In the genomic region with DNA sequence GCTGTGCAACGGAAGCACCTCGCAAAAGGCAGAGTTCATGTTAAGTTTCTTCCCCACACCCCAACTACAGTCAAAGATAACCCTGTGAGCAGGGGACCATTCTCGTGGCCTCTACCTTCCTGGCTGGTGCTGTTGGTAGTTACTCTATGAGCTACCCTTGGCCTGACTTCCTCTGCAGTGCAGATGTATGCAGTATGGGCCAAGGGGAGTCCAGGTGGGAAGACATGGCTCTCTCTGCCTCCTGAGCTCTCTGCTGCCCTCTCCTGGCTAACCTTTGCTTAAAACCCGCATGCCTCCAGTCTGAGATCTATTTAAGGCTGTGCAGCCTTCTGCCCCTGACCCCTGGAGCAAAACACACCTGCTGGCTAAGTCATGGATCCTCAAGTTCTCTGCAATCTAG, we compare ENCODE assay signal across 10 mouse cellular contexts. TPM values are rescaled to one million over a fixed set of nuclear protein-coding genes. Genes with fewer than 3 reads are reported as not detected.
A peak's percentile ranks its signal among the peaks of the same experiment; 100 is the strongest.
DNase-seq lines count a peak whose midpoint lies in the region; ATAC-seq and TF ChIP-seq lines count a peak whose summit lies in the region.
"Had no signal": no experiment of that assay in that cellular context is flagged by ENCODE, and none has a peak within 500 bp of the region (broad histone marks: within the 10 kb centered on the region; RNA-seq: fewer than 3 reads in every experiment).

No protein-coding gene starts in this region.

- H3K9ac ChIP-seq in hindbrain, embryonic 12.5 days = no peak overlapping the region
- H3K9ac ChIP-seq in CH12.LX (ENCODE audit: insufficient read depth, low read depth) = no peak overlapping the region
- H3K9ac ChIP-seq: hindbrain, embryonic 15.5 days had no signal

- no peak overlapping the region for H3K27ac ChIP-seq in hindbrain, embryonic 10.5 days
- H3K27ac ChIP-seq in hindbrain, embryonic 12.5 days = no peak overlapping the region
- no peak overlapping the region for H3K27ac ChIP-seq in CH12.LX (ENCODE audit: insufficient read depth, low read depth)
- H3K27ac ChIP-seq: hindbrain, embryonic 15.5 days had no signal

- no peaks in the 10 kb centered on the region for H3K79me2 ChIP-seq in CH12.LX (replicated peaks; ENCODE audit: control insufficient read depth, extremely low read depth, insufficient read depth, poor library complexity, severe bottlenecking)

- TF ChIP-seq RAD21 in CH12.LX (IDR thresholded peaks at IDR 0.05; ENCODE audit: low read depth, low read length) = peak; percentile 44

- no peak for TF ChIP-seq POLR2A in CH12.LX (IDR thresholded peaks at IDR 0.05; ENCODE audit: low read depth, low read length)

- no peaks in the 10 kb centered on the region for H3K4me1 ChIP-seq in hindbrain, embryonic 10.5 days (replicated peaks)
- no peaks in the 10 kb centered on the region for H3K4me1 ChIP-seq in hindbrain, embryonic 12.5 days
- no peaks in the 10 kb centered on the region for H3K4me1 ChIP-seq in CH12.LX (ENCODE audit: control insufficient read depth in 1 of 2, insufficient read depth in 2 of 2)
- H3K4me1 ChIP-seq: hindbrain, embryonic 15.5 days had no signal

- H3K36me3 ChIP-seq in hindbrain, embryonic 10.5 days = no peaks in the 10 kb centered on the region
- H3K36me3 ChIP-seq in hindbrain, embryonic 12.5 days = no peaks in the 10 kb centered on the region
- no peaks in the 10 kb centered on the region for H3K36me3 ChIP-seq in CH12.LX (replicated peaks in 1 of 2; ENCODE audit: control insufficient read depth in 1 of 2, insufficient read depth in 1 of 2, low read length in 1 of 2)
- H3K36me3 ChIP-seq: hindbrain, embryonic 15.5 days had no signal

- no peak for TF ChIP-seq EP300 in CH12.LX (IDR thresholded peaks at IDR 0.05; ENCODE audit: low read length)

- no peak for ATAC-seq in hindbrain, embryonic 12.5 days (ENCODE audit: low FRiP score)
- ATAC-seq in common myeloid progenitor, adult 5-6 weeks (replicated peaks; ENCODE audit: low read depth, poor library complexity, severe bottlenecking) = peak; percentile 72
- ATAC-seq in megakaryocyte-erythroid progenitor cell, adult 5-6 weeks (replicated peaks; ENCODE audit: low FRiP score, low TSS enrichment, poor library complexity, severe bottlenecking) = peak; percentile 70

- no peak overlapping the region for H3K4me2 ChIP-seq in hindbrain, embryonic 12.5 days (replicated peaks)
- H3K4me2 ChIP-seq in CH12.LX (ENCODE audit: insufficient read depth, low read depth, poor library complexity, severe bottlenecking) = no peak overlapping the region
- H3K4me2 ChIP-seq: hindbrain, embryonic 15.5 days had no signal

- in situ Hi-C loops in CH12.LX (cut with MboI; ENCODE audit: low pct_ligation_motif_present, low pct_unique_long_range_greater_than_20kb, low sequenced_read_pairs) = no loop called here

- WGBS in hindbrain, embryonic 10.5 days = 71% methylated on average over 4 of the region's 4 CpGs
- WGBS in hindbrain, embryonic 12.5 days = 73% methylated on average over 4 of the region's 4 CpGs

- peak; percentile 13 for DNase-seq in hindbrain, embryonic 10.5 days (ENCODE audit: low spot score)
- peak; percentile 75 for DNase-seq in CH12.LX (ENCODE audit: extremely low read depth)
- DNase-seq in gastrocnemius, postnatal 25 days = no peak
- DNase-seq in right cerebral cortex, postnatal 14 days = no peak
- no peak for DNase-seq in cerebellum, postnatal 36 days

- peak; percentile 80 to 91 for TF ChIP-seq CTCF in CH12.LX (conservative IDR thresholded peaks at IDR 0.05 in 1 of 2, IDR thresholded peaks at IDR 0.05 in 1 of 2; ENCODE audit: low read depth in 2 of 2, low read length in 2 of 2)

- H3K9me3 ChIP-seq in hindbrain, embryonic 10.5 days = no peaks in the 10 kb centered on the region
- 0 out of 2 replicates have a peak, but pooled peaks cover 6% of the 10 kb centered on the region for H3K9me3 ChIP-seq in hindbrain, embryonic 12.5 days (replicated peaks)
- H3K9me3 ChIP-seq in CH12.LX (replicated peaks; ENCODE audit: low read length) = peaks cover 6% of the 10 kb centered on the region
- H3K9me3 ChIP-seq: hindbrain, embryonic 15.5 days had no signal

- H3K27me3 ChIP-seq in hindbrain, embryonic 10.5 days (ENCODE audit: insufficient read depth, poor library complexity, severe bottlenecking) = no peaks in the 10 kb centered on the region
- H3K27me3 ChIP-seq in hindbrain, embryonic 12.5 days = no peaks in the 10 kb centered on the region
- peaks cover 41% of the 10 kb centered on the region for H3K27me3 ChIP-seq in CH12.LX (replicated peaks)
- H3K27me3 ChIP-seq: hindbrain, embryonic 15.5 days had no signal

- H3K4me3 ChIP-seq in hindbrain, embryonic 10.5 days = no peak overlapping the region
- no peak overlapping the region for H3K4me3 ChIP-seq in hindbrain, embryonic 12.5 days
- H3K4me3 ChIP-seq in CH12.LX (replicated peaks in 1 of 3; ENCODE audit: low read depth in 2 of 3, low read length in 2 of 3, poor library complexity in 1 of 3) = no peak overlapping the region
- H3K4me3 ChIP-seq: hindbrain, embryonic 15.5 days had no signal

- dilution Hi-C loops in CH12.LX (cut with MboI; ENCODE audit: extremely low pct_ligation_motif_present, extremely low pct_unique_long_range_greater_than_20kb, low sequenced_read_pairs) = no loop called here

TF ChIP-seq in CH12.LX, 34 proteins besides CTCF, POLR2A, EP300 and RAD21:
- TF ChIP-seq NELFE (IDR thresholded peaks at IDR 0.05; ENCODE audit: low read depth, low read length) = peak; percentile 29; the same call in 1 of the 2 replicates
- no peak for TF ChIP-seq ETS1 (conservative IDR thresholded peaks at IDR 0.05; ENCODE audit: low read depth, low read length)
- TF ChIP-seq MYC (IDR thresholded peaks at IDR 0.05; ENCODE audit: low read depth, low read length) = no peak
- TF ChIP-seq SMC3 (IDR thresholded peaks at IDR 0.05; ENCODE audit: low read depth, low read length) = peak; percentile 76
- TF ChIP-seq NRF1 (IDR thresholded peaks at IDR 0.05; ENCODE audit: low read depth, low read length) = no peak
TF ChIP-seq in CH12.LX: peak in this region for 2.

RNA-seq across cellular contexts. Expression of a gene that starts 10.2 kb away (rescaled TPM):
- polyA plus RNA-seq in hindbrain, embryonic 10.5 days (2016; fragmentation: Nextera tagmentation; extraction: Ambion mirVana) = 0.05 and 0.06 TPM in 2 replicates
- not detected in 2 replicates for polyA plus RNA-seq in hindbrain, embryonic 12.5 days (2016; fragmentation: Nextera tagmentation; extraction: Ambion mirVana)
- total RNA-seq in CH12.LX (2012; rRNA removed) (not detected in 2 replicates), CH12.LX (2014; rRNA removed) (not detected in 2 replicates)
- not detected in 2 replicates for polyA plus RNA-seq in CH12.LX (2012; ENCODE audit: insufficient read length, low read depth)
- total RNA-seq in common myeloid progenitor, adult 5-6 weeks (2017) = 8.5 and 9.5 TPM in 2 replicates
- total RNA-seq in megakaryocyte-erythroid progenitor cell, adult 5-6 weeks (2014; fragmentation: Nextera tagmentation) = not detected in 2 replicates
- 0.05 TPM in 1 of 2 replicates, not detected in the other for total RNA-seq in megakaryocyte-erythroid progenitor cell, adult 5-6 weeks (2017)
- total RNA-seq in gastrocnemius, postnatal 25 days (2021) = under 1 TPM in 1 of 2 experiments, not detected in 1; 0.19 TPM

RNA-seq across cellular contexts. Expression of a gene that starts 34.1 kb away (rescaled TPM):
- polyA plus RNA-seq in hindbrain, embryonic 10.5 days (2016; fragmentation: Nextera tagmentation; extraction: Ambion mirVana) = 0.81 and 1.0 TPM in 2 replicates
- polyA plus RNA-seq in hindbrain, embryonic 12.5 days (2016; fragmentation: Nextera tagmentation; extraction: Ambion mirVana) = 0.79 and 1.1 TPM in 2 replicates
- total RNA-seq in CH12.LX (2012; rRNA removed) (0.13 and 0.17 TPM in 2 replicates), CH12.LX (2014; rRNA removed) (0.18 and 0.32 TPM in 2 replicates)
- 1.0 TPM in 2 replicates for polyA plus RNA-seq in CH12.LX (2012; ENCODE audit: insufficient read length, low read depth)
- 11.4 and 24.8 TPM in 2 replicates for total RNA-seq in common myeloid progenitor, adult 5-6 weeks (2017)
- 0.52 and 1.9 TPM in 2 replicates for total RNA-seq in megakaryocyte-erythroid progenitor cell, adult 5-6 weeks (2014; fragmentation: Nextera tagmentation)
- 1.3 and 5.7 TPM in 2 replicates for total RNA-seq in megakaryocyte-erythroid progenitor cell, adult 5-6 weeks (2017)
- under 1 TPM; 0.43 to 0.72 TPM for total RNA-seq in gastrocnemius, postnatal 25 days (2021)

RNA-seq across cellular contexts. Expression of a gene that starts 45.0 kb away (rescaled TPM):
- polyA plus RNA-seq in hindbrain, embryonic 10.5 days (2016; fragmentation: Nextera tagmentation; extraction: Ambion mirVana) = not detected in 2 replicates
- polyA plus RNA-seq in hindbrain, embryonic 12.5 days (2016; fragmentation: Nextera tagmentation; extraction: Ambion mirVana) = not detected in 2 replicates
- total RNA-seq in CH12.LX (2012; rRNA removed) = not detected in 2 replicates
- total RNA-seq in CH12.LX (2014; rRNA removed) = not detected in 2 replicates
- 0.40 TPM in 1 of 2 replicates, not detected in the other for polyA plus RNA-seq in CH12.LX (2012; ENCODE audit: insufficient read length, low read depth)
- total RNA-seq in common myeloid progenitor, adult 5-6 weeks (2017) = 2.7 TPM in 1 of 2 replicates, not detected in the other
- total RNA-seq in megakaryocyte-erythroid progenitor cell, adult 5-6 weeks (2014; fragmentation: Nextera tagmentation) = not detected in 2 replicates
- not detected in 2 replicates for total RNA-seq in megakaryocyte-erythroid progenitor cell, adult 5-6 weeks (2017)
- not detected for total RNA-seq in gastrocnemius, postnatal 25 days (2021)
- total RNA-seq: adrenal gland, postnatal 36 days had no signal
- polyA plus RNA-seq: hindbrain, embryonic 15.5 days had no signal

Comparison
In these comparisons a context has a peak if more than half of its experiments do, and no peak if none do; other contexts are left out.
1. DNase-seq: peak in hindbrain, embryonic 10.5 days (single experiment) and CH12.LX (single experiment); none in gastrocnemius, postnatal 25 days (single experiment), right cerebral cortex, postnatal 14 days (single experiment) and cerebellum, postnatal 36 days (0 of 2).